Mouse (Mus musculus) left cerebral cortex, postnatal 25 days (tissue): ENCODE measurements around the gene Tle4. TPM values are rescaled to one million over a fixed set of nuclear protein-coding genes. Genes with fewer than 3 reads are reported as not detected.

ENCODE experiments used
- DNase-seq, 2 experiments: peaks; one replicate each; pipeline ENCODE4 v3.0.0; 2022; ENCODE audit warnings: low spot score in 2 of 2, mixed read lengths in 1 of 2
- intact Hi-C: fragments of 180-260 bp; cut with DNase I; formaldehyde crosslinking; loops from one replicate; pipeline ENCODE4 v1.15.1; 2025
- total RNA-seq, 2 experiments: library from RNA; stranded (reverse); gene quantifications; 2 replicates each; pipeline ENCODE4 v1.2.3; 2021

Tle4 gene
- total RNA-seq, 2 experiments from 2014 or later: 39.6 to 41.5 TPM

DNA sequence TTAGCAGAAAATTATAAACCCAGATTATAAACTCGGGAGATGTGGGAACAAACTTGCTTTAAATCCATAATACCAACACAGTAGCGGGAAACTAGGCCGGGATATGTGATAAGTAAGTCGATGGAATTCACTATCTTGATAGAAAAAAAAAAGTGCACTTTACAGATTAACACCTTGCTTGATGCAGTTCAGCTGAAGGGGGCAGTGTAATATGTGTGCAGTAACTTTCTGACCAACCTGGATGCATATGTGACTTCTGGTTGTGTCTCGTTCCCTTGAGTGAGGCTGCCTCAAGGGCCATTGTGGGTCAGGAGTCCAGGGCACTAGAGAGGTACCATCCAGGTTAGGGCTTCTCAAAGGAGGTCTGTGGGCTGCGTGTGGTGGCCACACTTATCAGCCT, 172.7 kb downstream of the Tle4 start:
- DNase-seq: no peak
- intact Hi-C loops: no loop called here

DNA sequence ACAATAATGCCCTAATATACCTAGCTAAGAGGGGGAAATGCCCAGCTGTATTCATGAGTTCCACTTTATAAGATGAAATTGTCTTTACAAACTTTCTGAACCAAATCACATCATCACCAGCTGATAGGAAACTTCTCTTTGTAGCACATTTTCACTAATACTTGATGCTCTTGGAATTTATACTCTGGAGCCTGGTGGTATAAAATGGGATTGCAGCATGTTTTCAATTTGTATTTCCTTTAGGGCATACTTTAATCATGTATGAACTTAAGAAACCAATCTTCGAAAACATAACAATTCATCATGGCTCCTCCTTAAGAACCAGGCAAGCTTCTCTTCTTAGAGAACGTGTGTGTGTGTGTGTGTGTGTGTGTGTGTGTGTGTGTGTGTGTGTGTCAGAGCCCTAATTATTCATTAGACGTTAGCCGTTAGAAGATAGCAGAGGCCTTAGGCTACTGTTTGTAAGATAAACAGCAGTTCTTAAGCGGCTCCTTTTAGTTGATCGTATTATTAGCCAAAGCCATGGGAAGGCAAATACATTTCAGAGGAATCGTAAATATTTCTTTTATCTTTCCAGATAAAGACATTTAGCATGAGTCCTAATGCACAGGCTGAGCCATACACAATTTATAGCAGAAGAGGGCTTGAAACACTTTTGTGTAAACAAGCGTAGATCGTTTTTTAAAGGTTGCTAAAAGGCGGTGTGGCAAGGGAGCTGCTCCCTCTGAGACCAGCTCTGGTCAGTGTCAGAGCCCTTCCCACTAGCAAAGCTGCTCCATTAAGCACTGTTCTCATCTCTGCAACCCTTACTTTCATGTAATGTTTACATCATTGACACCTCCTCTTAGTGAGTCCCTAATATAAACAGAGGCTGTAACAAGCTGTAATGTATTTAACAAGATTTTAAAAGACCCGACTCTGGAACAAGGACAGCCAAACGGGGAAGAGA, 173.6 kb downstream of the Tle4 start:
- intact Hi-C loops: no loop called here

DNA sequence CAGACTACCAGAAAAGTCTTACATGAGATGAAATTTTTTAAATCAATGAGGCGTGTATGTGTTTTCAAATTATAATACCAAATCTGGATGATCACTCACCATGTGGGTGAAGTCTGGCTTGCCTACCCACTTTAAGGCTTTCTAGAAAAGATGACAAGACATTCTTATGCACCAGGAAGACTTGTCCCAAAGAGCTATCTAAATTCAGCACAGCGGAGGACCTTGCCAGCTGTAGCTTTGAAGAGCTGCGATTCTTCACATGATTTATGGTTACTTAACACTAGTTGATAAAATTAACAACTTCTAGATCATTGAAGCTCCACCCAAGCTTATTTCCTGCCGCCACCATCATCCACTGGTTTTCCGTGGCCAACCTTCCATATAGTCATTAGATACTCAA, 176.2 kb downstream of the Tle4 start:
- peak; percentile 10 to 84 for DNase-seq
- intact Hi-C loops: no loop called here

More for the DNA sequence above, 173.6 kb downstream of the Tle4 start:
- DNase-seq: no peak

GRCm38 (mm10) chr19:14419886-14420285, 178.0 kb downstream of the Tle4 start:
- no peak for DNase-seq
- intact Hi-C loops: no loop called here

DNA sequence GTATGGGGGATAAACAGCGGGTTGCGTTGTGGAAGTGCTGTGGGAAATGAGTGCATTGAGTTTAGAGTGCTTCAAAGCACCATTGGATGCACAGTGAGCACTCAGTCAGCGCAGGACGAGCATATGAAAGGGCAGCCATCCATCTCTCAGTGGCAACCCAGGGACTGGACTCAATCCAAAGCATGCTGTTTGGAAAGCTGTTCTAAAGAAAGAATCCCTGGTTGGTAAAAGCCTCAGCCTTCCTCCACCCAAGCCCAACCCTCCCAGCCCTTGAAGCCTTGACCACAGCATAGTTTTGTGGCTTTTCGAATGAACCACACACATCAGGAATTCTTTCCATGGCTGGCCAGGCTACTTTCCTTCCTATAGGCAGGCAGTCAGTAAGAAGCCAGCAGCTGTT, 181.0 kb downstream of the Tle4 start:
- no peak for DNase-seq
- intact Hi-C loops: no loop called here

DNA sequence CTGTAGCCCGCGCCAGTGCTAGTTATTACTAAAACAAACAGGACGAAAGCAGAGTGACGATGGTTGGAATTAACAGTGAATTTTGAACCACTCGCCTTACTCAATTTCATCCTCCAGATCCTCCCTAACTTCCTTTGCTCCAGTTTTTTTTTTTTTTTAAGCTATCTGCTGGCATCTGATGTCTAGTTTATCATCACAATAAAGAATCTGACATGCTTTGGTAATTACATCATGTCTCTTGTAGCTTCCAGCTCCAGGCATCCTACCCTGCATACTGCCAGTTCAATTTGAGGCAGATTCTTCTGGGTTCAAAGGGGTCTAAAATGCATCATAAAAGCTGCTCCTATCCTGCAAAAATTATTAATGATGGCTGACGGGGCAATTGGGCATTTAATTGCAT, 181.9 kb downstream of the Tle4 start:
- intact Hi-C loops: no loop called here
- no peak for DNase-seq

GRCm38 (mm10) chr19:14414957-14415356, 182.9 kb downstream of the Tle4 start:
- no peak for DNase-seq
- intact Hi-C loops: no loop called here

- DNase-seq: peak; percentile 22 to 81
- intact Hi-C loops: loop anchor here (10.0 kb wide), 1 partner anchor 162 kb away; no protein-coding TSS in a partner anchor
These were observed 191.2 kb downstream of the Tle4 start for GRCm38 (mm10) chr19:14406603-14407002.
